Mouse (Mus musculus): ENCODE data around the gene Atp5h.
A peak's percentile ranks its signal among the peaks of the same experiment; 100 is the strongest.

The Atp5h gene

GRCm38 (mm10) chr11:115437571-115438122 lies 17.9 kb upstream of the Atp5h start:
- DNase-seq (ENCODE audit: low spot score): peak; percentile 54

GRCm38 (mm10) chr11:115435596-115436337 lies 16.0 kb upstream of the Atp5h start:
- no peak for DNase-seq (ENCODE audit: low spot score)

DNA sequence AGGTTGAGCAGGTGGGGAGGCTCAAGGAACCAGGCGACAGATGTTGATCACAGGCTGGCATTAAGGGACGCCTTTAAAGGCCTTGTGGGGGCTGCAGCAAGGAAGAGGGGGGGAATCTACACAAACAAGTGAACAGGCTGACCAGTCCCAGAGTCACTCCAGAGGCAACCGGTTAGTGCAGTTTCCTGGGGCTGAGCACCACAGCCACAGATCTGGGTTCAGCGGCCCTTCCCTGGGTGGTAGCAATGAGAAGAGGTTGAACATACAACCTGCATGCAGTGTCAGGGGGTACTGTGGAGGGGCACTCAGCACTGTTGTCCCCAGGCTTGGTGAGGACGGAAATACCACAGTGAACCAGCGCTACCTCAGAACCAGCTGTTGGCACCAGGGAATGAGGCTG lies 13.6 kb upstream of the Atp5h start:
- DNase-seq (ENCODE audit: low spot score): no peak

- DNase-seq (ENCODE audit: low spot score): no peak
These were observed 13.1 kb upstream of the Atp5h start for GRCm38 (mm10) chr11:115432814-115433213.

DNA sequence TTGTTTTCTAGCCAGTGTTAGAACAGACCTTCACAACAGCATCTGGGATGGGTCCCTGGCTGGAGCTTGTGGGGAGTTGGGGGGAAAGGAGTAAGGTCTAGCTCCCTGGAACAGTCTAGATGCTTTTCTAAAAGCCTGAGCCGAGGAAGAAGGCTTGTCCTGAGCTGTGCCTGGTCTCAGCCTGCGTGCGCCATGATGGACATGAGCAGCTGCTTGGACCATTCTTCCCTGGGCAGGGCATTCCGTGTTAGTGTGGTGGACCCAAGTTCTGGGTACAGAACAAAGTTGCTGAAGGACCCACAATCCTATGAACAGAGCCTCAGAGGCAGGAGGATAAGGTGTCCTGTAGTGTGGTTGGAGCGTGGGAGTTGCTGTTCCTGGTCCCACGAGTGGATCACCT lies 10.8 kb upstream of the Atp5h start:
- no peak for DNase-seq (ENCODE audit: low spot score)

GRCm38 (mm10) chr11:115429307-115429706 lies 9.5 kb upstream of the Atp5h start:
- DNase-seq (ENCODE audit: low spot score): no peak

DNA sequence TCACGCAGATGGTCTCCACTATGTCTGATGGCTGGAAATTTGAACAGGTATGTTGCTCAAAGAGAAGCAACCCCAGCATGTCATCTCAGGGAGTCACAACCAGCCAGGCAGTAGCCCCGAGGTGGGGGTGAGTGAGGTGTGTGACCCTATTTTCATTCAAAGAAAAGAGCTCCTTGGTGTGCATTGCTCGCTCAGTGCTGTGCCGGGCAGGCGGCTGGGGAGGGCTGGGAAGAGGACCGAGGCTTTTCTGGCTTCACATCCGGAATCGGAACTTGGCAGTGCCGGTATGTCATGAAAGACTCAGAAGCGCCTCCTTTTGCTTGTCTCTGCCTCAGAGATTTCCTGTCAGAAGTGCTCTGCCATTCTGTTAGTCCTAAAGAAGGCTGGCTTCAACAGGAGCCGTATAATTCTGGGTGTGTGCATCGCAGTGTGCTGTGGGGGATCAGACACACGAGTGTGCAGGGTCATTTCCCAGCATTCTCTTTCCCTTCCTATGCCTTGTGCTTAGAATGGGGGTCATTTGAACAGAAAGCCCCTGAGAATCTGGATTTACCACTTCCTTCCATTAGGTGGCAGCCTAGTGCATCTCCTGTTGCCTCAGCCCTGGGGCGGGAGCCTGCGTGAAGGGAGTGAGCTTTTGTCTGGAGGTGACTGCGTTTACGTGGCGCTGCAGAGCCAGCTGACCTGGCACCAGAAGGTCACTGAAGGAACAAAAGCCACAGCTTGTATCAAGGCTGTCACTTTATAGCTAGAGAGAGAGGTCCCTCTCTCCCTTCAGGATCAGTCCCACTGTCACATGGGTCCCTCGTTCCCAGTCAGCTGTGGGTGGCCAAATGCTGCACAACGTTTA lies 7.9 kb upstream of the Atp5h start:
- DNase-seq (ENCODE audit: low spot score): peak; percentile 57

GRCm38 (mm10) chr11:115425671-115426070 lies 5.9 kb upstream of the Atp5h start:
- no peak for DNase-seq (ENCODE audit: low spot score)

GRCm38 (mm10) chr11:115424666-115425065 lies 4.9 kb upstream of the Atp5h start:
- DNase-seq (ENCODE audit: low spot score): no peak

- no peak for DNase-seq (ENCODE audit: low spot score)
These were observed 3.3 kb upstream of the Atp5h start for GRCm38 (mm10) chr11:115423091-115423490.

- DNase-seq (ENCODE audit: low spot score): no peak
These were observed 2.2 kb upstream of the Atp5h start for GRCm38 (mm10) chr11:115421972-115422371.

- DNase-seq (ENCODE audit: low spot score): no peak
These were observed 1.6 kb upstream of the Atp5h start for GRCm38 (mm10) chr11:115421328-115421727.

- peak; percentile 39 for DNase-seq (ENCODE audit: low spot score)
These were observed 801 bp upstream of the Atp5h start for GRCm38 (mm10) chr11:115420336-115421190.

GRCm38 (mm10) chr11:115409556-115409955 lies 10.2 kb downstream of the Atp5h start:
- no peak for DNase-seq (ENCODE audit: low spot score)

- no peak for DNase-seq (ENCODE audit: low spot score)
These were observed 11.4 kb downstream of the Atp5h start for GRCm38 (mm10) chr11:115408266-115408920.

DNA sequence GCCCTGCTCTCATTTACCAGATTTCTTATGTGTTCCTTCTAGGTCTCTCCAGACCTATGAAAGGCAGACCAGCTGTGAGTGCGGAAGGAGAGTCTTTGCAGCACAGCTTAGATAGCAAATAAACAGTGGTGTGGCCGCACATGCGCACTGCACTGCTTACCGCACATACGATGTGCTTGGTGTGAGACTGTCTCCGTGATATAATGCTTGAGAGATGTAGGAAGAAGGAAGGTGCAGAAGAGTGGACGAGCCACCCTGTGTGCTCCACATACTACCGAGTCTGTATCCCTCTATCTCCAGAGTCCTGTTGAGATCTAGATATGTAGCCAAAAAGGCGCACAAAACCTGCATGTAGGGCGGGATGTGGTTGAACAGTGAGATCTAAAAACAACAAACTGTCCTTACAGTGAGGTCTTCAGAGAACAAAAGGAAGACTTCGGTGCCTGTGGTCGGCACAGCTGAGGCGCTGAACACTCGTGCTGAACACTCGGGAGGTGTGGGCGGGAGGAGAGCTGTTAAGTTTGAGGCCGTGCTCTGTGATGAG lies 12.8 kb downstream of the Atp5h start:
- no peak for DNase-seq (ENCODE audit: low spot score)

GRCm38 (mm10) chr11:115405723-115406122 lies 14.0 kb downstream of the Atp5h start:
- no peak for DNase-seq (ENCODE audit: low spot score)

- DNase-seq (ENCODE audit: low spot score): peak; percentile 86
These were observed 16.2 kb downstream of the Atp5h start, which contains the start of gene Mrpl58 for GRCm38 (mm10) chr11:115403338-115404124. Gene Mrpl58 (plus strand): TSS chr11:115403752.

DNA sequence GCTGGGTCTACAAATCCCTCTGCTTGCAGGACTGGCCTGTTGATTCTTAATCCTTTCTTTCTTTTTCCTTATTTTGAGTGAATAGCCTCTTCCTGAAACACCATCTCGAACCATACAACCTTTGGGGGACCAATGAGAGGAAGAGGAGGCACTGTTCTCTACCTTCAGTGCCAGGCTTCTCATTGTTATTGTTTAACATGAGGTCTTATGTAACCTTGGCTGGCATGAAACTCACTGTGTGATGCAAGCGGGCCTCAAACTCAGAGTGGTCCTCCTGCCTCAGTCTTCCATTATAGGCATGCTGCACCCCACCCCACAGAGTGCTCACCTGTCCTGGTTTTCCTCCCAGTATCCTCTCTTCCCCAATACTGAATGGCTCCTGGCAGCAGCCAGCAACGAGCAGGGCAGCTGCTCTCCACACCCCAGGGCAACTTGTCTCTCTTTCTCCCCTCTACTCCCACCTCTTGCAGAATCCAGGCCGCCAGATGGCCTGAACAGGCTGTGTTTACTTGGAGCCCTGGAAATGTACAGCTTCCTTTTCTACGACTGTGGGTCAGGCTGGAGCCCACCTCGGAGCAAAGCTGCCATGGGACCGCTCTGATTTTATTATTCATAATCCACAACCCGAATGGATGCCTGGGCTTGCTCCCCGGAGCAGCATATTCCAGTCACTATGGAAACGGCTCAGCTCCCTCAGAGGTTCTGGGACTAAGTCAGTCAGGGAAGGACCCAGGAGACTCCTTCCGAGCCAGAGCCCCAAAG lies 19.0 kb downstream of the Atp5h start:
- no peak for DNase-seq (ENCODE audit: low spot score)

DNA sequence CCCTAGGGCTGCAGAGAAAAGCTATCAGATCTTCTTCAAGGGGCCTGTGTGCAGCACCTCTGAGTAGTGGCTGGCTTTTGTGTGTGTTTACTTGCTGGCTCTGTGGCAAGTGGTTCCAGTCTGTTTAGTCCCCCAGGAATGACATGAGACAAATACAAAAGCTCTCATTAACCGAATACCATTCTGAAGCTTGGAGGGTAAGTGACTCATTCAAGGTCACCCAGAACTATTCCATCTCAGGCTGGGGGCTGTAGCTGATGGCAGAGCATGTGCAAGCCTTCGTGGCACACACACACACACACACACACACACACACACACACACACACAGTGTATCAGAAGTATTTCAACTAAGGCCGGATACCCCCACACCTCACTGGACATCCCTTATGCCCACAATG lies 19.6 kb downstream of the Atp5h start:
- DNase-seq (ENCODE audit: low spot score): no peak

Measured in adipocyte (in vitro differentiated cells).